Mouse (Mus musculus) lung, embryonic 14.5 days (tissue): ENCODE data around the gene Cuta. TPM values are rescaled to one million over a fixed set of nuclear protein-coding genes. Genes with fewer than 3 reads are reported as not detected.

ENCODE experiments used
- ATAC-seq: fragments of 200-750 bp; cut with Nextera tagmentation; 2 replicates; pipeline ENCODE4 v1.8.0; 2017; ENCODE audit warnings: mild to moderate bottlenecking, moderate TSS enrichment, moderate library complexity; ENCODE audit not compliant: insufficient read depth
- DNase-seq: peaks from one replicate; pipeline ENCODE4 v3.0.0-alpha.2; 2015
- H3K27ac ChIP-seq: fragments of 300-500 bp; sonication (generic); 2 replicates; pipeline ENCODE4 v1.5.1; 2014; ENCODE audit warnings: low read depth, mild to moderate bottlenecking, moderate library complexity
- H3K27me3 ChIP-seq: fragments of 300-500 bp; sonication (generic); 2 replicates; pipeline ENCODE4 v1.6.1; 2014; ENCODE audit warnings: low read length, control low read depth; ENCODE audit not compliant: insufficient read depth
- H3K36me3 ChIP-seq: fragments of 300-500 bp; sonication (generic); 2 replicates; pipeline ENCODE4 v1.6.1; 2014; ENCODE audit warnings: control low read depth; ENCODE audit not compliant: insufficient read depth
- H3K4me1 ChIP-seq: fragments of 300-500 bp; sonication (generic); 2 replicates; pipeline ENCODE4 v1.6.1; 2014; ENCODE audit warnings: antibody characterized with exemption, control low read depth; ENCODE audit not compliant: insufficient read depth
- H3K4me2 ChIP-seq: fragments of 300-500 bp; sonication (generic); 2 replicates; pipeline ENCODE4 v1.6.1; 2014; ENCODE audit warnings: mild to moderate bottlenecking
- H3K4me3 ChIP-seq: fragments of 300-500 bp; sonication (generic); 2 replicates; pipeline ENCODE4 v1.5.1; 2014; ENCODE audit warnings: low read depth, low read length
- H3K9ac ChIP-seq: fragments of 300-500 bp; sonication (generic); 2 replicates; pipeline ENCODE4 v1.6.1; 2014
- H3K9me3 ChIP-seq: fragments of 300-500 bp; sonication (generic); 2 replicates; pipeline ENCODE4 v1.6.1; 2016; ENCODE audit warnings: low read depth, low read length, control low read depth
- CTCF ChIP-seq: IDR thresholded peaks from 2 replicates; pipeline ENCODE4 v1.5.1; 2016; ENCODE audit warnings: antibody characterized with exemption, low read depth
- WGBS: fragments of 180-500 bp; shearing (Covaris S2); extraction: QIAGEN DNeasy Blood & Tissue Kit; methylation state at CpG from one replicate; pipeline ENCODE4 v1.1.7; 2014; 5-methylcytosine and 5-hydroxymethylcytosine counted together
- polyA plus RNA-seq: library from polyadenylated mRNA; unstranded; fragments of >200 nt; fragmentation: Nextera tagmentation; extraction: Ambion mirVana; gene quantifications from 2 replicates; pipeline ENCODE4 v1.2.1, GENCODE M21; 2014

The Cuta gene
- polyA plus RNA-seq, 1 experiment from 2014 or later, result 163 TPM

DNA sequence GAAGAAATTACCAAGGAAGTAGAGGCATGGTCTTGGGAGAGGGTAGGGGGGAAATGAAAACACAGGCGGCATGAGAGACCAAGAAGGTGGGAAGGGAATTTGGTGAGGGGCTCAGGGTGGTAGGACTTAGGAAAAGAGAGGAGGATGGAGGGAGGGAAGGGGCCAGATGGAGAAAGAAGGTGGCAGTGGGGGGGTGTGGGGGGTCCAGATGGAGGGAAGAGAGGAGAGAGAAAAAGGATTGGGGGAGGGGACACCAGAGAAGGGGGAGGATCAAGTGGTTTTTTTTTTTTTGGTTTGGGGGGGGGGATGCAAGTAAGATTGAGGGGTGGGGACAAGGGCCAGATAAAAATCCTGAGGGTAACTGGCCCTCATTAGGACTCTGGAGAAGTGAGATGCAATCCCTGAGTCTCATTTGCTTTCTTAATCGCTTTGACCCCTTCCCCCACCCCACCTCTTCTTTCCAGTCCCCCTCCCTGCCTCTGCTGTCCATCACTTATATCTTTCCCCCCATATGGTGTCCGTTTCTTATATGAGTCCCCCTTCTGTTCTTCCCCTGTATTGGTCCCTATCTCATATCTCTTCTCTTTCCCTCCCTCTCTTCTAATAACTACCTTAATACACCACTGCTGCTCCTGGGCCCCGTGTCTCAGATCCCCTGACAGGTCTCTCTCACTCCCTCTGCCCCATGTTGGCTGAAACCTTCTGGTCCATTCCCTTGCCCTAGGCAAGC, 2.6 kb upstream of the Cuta start:
- Histone ChIP-seq H3K4me1 (peaks cover 17% of the 10 kb centered on the region; the same call in 1 of the 2 replicates), H3K4me3 (peak overlapping the region; percentile 46), H3K9ac (peak overlapping the region; percentile 57), H3K9me3 (no peaks in the 10 kb centered on the region), H3K36me3 (peaks cover 6% of the 10 kb centered on the region), H3K27me3 (no peaks in the 10 kb centered on the region), H3K27ac (no peak overlapping the region), H3K4me2 (peak overlapping the region; percentile 88)
- no peak for DNase-seq
- no peak for TF ChIP-seq CTCF
- ATAC-seq, result no peak
- WGBS, result 14% methylated on average over 4 of the region's 4 CpGs

DNA sequence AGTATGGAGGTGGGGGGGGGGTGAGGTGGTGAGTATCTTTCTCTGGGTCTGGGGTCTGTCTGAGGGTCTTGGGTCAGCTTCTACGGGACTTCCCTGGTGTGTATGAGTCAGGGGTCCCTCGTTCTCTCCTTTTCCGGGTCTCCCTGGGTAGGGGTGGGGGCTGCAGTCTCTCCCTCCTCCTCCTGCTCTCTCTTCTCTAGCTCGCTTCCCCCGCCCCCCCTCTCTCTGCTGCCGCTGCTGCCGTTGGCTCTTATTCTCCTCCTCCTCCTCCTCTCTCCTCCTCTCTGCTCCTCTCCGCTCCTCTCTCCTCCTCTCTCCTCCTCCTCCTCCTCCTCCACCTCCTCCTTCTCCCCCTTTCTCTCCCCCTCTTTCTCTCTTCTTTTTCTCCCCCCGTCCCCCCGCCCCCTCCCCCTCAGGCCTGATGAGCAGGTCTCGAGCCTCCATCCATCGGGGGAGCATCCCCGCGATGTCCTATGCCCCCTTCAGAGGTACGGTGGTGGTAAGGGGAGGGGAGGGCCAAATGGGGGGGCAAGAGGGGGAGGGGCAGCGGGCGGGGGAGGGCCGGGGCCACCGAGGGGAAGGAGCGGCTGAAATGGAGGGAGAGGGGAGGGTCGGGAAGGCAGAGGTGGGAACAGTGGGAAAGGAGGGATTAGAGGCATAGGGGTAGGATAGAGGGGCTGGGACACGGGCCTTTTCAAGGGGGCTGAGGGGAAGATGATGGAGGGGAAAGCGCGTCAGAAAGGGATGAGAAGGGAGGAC, 1.8 kb upstream of the Cuta start, which contains the start of gene Syngap1:
TSS of gene Syngap1 (plus strand) at position 223 of the 759 bp plus-strand sequence.
- Histone ChIP-seq H3K27ac (peak within 1 kb of the TSS; percentile 96), H3K27me3 (no peaks in the 10 kb centered on the region), H3K4me1 (peaks cover 14% of the 10 kb centered on the region; the same call in 1 of the 2 replicates), H3K4me2 (peak within 1 kb of the TSS; percentile 88), H3K4me3 (peak within 1 kb of the TSS; percentile 55), H3K9me3 (no peaks in the 10 kb centered on the region), H3K36me3 (peaks cover 14% of the 10 kb centered on the region), H3K9ac (peak within 1 kb of the TSS; percentile 68)
- TF ChIP-seq CTCF, result no peak
- ATAC-seq (no peak), DNase-seq (peak; percentile 43)
- WGBS, result 4% methylated on average over 22 of the region's 24 CpGs

DNA sequence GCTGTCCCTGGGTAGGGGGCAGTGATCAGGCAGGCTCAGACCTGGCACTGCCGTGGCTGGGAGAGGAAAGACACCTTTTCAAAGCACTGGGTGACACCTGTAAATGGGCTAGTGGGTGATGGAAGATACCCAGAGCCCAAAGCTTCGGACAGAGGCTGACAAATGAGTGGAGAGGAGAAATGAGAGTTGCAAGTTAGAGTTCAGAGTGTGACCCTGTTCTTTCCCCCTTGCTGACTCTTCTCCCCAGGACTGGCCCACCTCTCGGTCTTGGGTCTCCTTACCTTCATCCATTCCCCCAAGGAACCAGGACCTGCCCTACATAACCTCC, 568 bp upstream of the Cuta start:
- Histone ChIP-seq H3K27me3 (no peaks in the 10 kb centered on the region), H3K9ac (peak overlapping the region; percentile 68), H3K4me2 (peak overlapping the region; percentile 88), H3K4me1 (0 out of 2 replicates have a peak, but pooled peaks cover 8% of the 10 kb centered on the region), H3K36me3 (peaks cover 27% of the 10 kb centered on the region), H3K27ac (peak overlapping the region; percentile 96), H3K4me3 (peak overlapping the region; percentile 55), H3K9me3 (no peaks in the 10 kb centered on the region)
- WGBS, result 3% methylated on average over 3 of the region's 3 CpGs
- DNase-seq, result no peak
- no peak for TF ChIP-seq CTCF
- ATAC-seq, result peak; percentile 4; the same call in 1 of the 2 replicates

DNA sequence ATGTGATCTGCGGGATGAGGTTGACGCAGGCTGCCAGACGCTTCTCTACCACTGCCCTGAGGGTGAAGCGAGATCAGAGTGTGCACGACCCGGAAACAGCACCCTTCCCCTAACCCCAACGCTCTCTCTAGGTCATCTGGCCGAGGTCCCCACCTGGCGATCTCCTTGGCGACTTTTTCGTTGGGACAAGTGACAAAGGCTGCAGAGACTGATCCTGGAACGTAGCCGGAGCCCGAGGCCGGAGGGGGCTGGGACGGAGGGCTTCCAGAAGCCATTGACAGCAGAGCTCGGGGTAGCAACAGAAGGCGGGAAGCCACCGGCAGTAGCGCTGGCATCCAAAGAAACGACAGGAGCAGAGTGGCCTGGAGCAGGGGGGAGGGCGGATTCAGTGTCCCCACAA, 638 bp downstream of the Cuta start:
- peak overlapping the region; percentile 55 for H3K4me3 ChIP-seq
- H3K27ac ChIP-seq, result peak overlapping the region; percentile 84
- no peak for DNase-seq
- H3K9ac ChIP-seq, result peak overlapping the region; percentile 56
- ATAC-seq, result peak; percentile 3; the same call in 1 of the 2 replicates
- H3K4me2 ChIP-seq, result peak overlapping the region; percentile 91
- WGBS, result 0% methylated on average over 22 of the region's 22 CpGs
- H3K4me1 ChIP-seq, result 0 out of 2 replicates have a peak, but pooled peaks cover 8% of the 10 kb centered on the region
- peaks cover 36% of the 10 kb centered on the region for H3K36me3 ChIP-seq
- TF ChIP-seq CTCF, result no peak
- H3K9me3 ChIP-seq, result no peaks in the 10 kb centered on the region
- no peaks in the 10 kb centered on the region for H3K27me3 ChIP-seq

DNA sequence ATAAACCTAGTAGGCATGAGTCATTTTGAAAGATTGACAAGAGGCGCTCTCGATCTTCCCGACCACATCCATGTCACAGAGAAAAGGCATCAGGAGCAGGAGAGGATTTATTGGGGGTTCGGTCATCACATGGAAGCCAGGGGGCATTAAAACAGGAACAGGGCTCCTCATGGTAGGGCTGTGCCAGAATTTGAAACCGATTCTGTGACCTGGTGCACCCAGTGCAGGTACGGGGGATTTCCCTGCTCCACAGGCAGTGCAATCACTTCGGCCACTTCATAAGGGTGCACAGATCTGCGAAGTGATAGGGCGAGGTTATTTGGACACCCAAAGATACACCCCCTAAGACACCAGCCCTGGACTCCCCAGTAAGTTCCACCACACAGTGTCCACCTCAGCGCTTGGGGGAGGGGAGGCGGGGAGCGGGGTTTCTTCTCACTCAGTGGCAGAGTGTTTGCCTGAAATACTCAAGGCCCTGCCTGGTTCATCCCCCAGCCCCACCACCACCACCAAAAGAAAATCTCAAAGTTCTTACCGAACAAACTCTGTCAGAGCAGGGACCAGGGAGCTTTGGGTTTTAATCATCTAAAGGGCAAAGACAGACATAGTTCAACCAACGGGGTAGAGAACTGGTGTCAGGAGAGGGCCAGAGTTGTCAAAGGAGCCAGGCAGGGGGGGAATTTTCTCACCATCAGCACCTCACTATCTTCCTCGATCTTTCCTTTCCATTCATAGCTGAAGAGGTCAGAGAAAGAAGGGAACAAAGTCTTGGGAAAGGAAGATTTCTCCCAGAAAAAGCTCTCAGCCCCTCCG, 1.3 kb downstream of the Cuta start:
- Histone ChIP-seq H3K9me3 (no peaks in the 10 kb centered on the region), H3K4me1 (0 out of 2 replicates have a peak, but pooled peaks cover 8% of the 10 kb centered on the region), H3K36me3 (peaks cover 36% of the 10 kb centered on the region), H3K27me3 (no peaks in the 10 kb centered on the region), H3K9ac (peak overlapping the region; percentile 56), H3K27ac (peak overlapping the region; percentile 84), H3K4me3 (peak overlapping the region; percentile 55), H3K4me2 (peak overlapping the region; percentile 91)
- TF ChIP-seq CTCF, result no peak
- ATAC-seq (no peak), DNase-seq (no peak)
- 47% methylated on average over 16 of the region's 16 CpGs for WGBS

DNA sequence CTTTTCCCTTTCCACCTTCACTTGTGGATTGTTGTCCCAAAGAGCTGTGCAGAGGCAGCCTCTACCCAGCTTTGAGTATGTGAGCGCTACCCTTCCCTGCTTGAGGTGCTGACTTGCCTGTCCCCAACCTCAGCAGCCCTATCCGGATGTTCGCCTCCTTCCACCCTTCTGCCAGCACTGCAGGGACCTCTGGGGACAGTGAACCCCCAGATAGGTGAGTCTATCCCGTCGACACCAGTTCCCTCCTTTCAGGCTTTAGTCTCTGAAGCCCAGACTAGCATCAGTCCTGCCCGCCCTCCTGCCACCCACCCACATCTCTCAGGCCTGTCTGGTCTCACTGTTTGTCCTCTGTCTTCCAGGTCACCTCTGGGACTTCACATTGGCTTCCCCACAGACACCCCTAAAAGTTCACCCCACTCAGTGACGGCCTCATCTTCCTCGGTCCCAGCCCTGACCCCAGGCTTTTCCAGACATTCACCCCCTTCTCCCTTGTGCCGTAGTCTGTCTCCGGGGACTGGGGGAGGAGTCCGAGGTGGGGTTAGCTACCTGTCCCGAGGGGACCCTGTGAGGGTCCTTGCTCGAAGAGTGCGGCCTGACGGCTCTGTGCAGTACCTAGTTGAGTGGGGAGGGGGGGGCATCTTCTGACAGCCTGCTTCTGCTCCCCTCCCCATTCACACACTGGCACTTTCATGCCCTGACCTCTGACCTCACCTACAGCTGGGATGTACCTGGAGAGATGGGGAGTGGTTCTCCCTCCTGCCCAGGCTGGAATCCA, 2.3 kb downstream of the Cuta start:
- Histone ChIP-seq H3K36me3 (peaks cover 37% of the 10 kb centered on the region), H3K4me1 (0 out of 2 replicates have a peak, but pooled peaks cover 8% of the 10 kb centered on the region), H3K9me3 (no peaks in the 10 kb centered on the region), H3K27me3 (no peaks in the 10 kb centered on the region), H3K4me3 (no peak overlapping the region; the same call in 1 of the 2 replicates), H3K4me2 (peak overlapping the region; percentile 91), H3K27ac (no peak overlapping the region), H3K9ac (peak overlapping the region; percentile 16; the same call in 1 of the 2 replicates)
- ATAC-seq (no peak), DNase-seq (no peak)
- no peak for TF ChIP-seq CTCF
- WGBS, result 83% methylated on average over 15 of the region's 15 CpGs
